Mouse (Mus musculus) kidney, postnatal 36 days (tissue): ENCODE results near the gene Isyna1.

Experiments
- DNase-seq, 2 experiments: peaks; one replicate each; pipeline ENCODE4 v3.0.0; 2021 to 2022; ENCODE audit warnings: mixed read lengths in 2 of 2

Gene Isyna1

GRCm38 (mm10) chr8:70593961-70594609 lies at the start of gene Isyna1:
Gene Isyna1 (plus strand): TSS chr8:70594373.
- DNase-seq: peak; percentile 94 to 96

- no peak for DNase-seq
Measured at GRCm38 (mm10) chr8:70546412-70546811, 47.8 kb upstream of the Isyna1 start.

- DNase-seq: no peak
Measured at GRCm38 (mm10) chr8:70547762-70548161, 46.4 kb upstream of the Isyna1 start.

- DNase-seq: no peak
Measured at GRCm38 (mm10) chr8:70549412-70550184, 44.6 kb upstream of the Isyna1 start.

GRCm38 (mm10) chr8:70551558-70552161 lies 42.5 kb upstream of the Isyna1 start:
- no peak for DNase-seq

GRCm38 (mm10) chr8:70552836-70553235 lies 41.3 kb upstream of the Isyna1 start:
- no peak for DNase-seq

- DNase-seq: peak; percentile 78 to 79
Measured at GRCm38 (mm10) chr8:70553740-70554139, 40.4 kb upstream of the Isyna1 start.

- DNase-seq: no peak
Measured at GRCm38 (mm10) chr8:70555079-70555747, 39.0 kb upstream of the Isyna1 start.

- peak; percentile 37 to 43 for DNase-seq
Measured at GRCm38 (mm10) chr8:70558334-70558733, 35.8 kb upstream of the Isyna1 start.

- no peak for DNase-seq
Measured at GRCm38 (mm10) chr8:70558983-70559382, 35.2 kb upstream of the Isyna1 start.

GRCm38 (mm10) chr8:70560096-70560495 lies 34.1 kb upstream of the Isyna1 start:
- peak; percentile 82 to 87 for DNase-seq

- DNase-seq: no peak
Measured at GRCm38 (mm10) chr8:70560564-70560963, 33.6 kb upstream of the Isyna1 start.

GRCm38 (mm10) chr8:70561357-70561756 lies 32.8 kb upstream of the Isyna1 start:
- DNase-seq: peak in 1 of 2 experiments; percentile 42

GRCm38 (mm10) chr8:70561809-70562535 lies 32.2 kb upstream of the Isyna1 start:
- DNase-seq: peak; percentile 61 to 75

GRCm38 (mm10) chr8:70562802-70563201 lies 31.4 kb upstream of the Isyna1 start:
- no peak for DNase-seq

GRCm38 (mm10) chr8:70563763-70564387 lies 30.3 kb upstream of the Isyna1 start:
- DNase-seq: peak in 1 of 2 experiments; percentile 33

- peak in 1 of 2 experiments; percentile 27 for DNase-seq
Measured at GRCm38 (mm10) chr8:70564696-70565235, 29.4 kb upstream of the Isyna1 start.

GRCm38 (mm10) chr8:70565561-70565960 lies 28.6 kb upstream of the Isyna1 start:
- peak; percentile 65 to 81 for DNase-seq

GRCm38 (mm10) chr8:70570360-70570759 lies 23.8 kb upstream of the Isyna1 start:
- no peak for DNase-seq

- DNase-seq: no peak
Measured at GRCm38 (mm10) chr8:70570990-70571389, 23.2 kb upstream of the Isyna1 start.

GRCm38 (mm10) chr8:70574302-70574701 lies 19.9 kb upstream of the Isyna1 start:
- no peak for DNase-seq

GRCm38 (mm10) chr8:70574915-70575314 lies 19.3 kb upstream of the Isyna1 start:
- peak; percentile 88 to 90 for DNase-seq
